Mouse (Mus musculus) induced T-regulatory cell, adult 2 months (primary cell): Measurements from ENCODE around the gene Nxpe4.
"Not testable (repeated sequence)": the region's sequence is repeated elsewhere in the genome, so short reads cannot be mapped to it uniquely, and the experiment has no call there.

Source experiments
- DNase-seq: peaks from one replicate; pipeline ENCODE4 v3.0.0-alpha.2; 2012; ENCODE audit warnings: low read depth

Gene Nxpe4

DNA sequence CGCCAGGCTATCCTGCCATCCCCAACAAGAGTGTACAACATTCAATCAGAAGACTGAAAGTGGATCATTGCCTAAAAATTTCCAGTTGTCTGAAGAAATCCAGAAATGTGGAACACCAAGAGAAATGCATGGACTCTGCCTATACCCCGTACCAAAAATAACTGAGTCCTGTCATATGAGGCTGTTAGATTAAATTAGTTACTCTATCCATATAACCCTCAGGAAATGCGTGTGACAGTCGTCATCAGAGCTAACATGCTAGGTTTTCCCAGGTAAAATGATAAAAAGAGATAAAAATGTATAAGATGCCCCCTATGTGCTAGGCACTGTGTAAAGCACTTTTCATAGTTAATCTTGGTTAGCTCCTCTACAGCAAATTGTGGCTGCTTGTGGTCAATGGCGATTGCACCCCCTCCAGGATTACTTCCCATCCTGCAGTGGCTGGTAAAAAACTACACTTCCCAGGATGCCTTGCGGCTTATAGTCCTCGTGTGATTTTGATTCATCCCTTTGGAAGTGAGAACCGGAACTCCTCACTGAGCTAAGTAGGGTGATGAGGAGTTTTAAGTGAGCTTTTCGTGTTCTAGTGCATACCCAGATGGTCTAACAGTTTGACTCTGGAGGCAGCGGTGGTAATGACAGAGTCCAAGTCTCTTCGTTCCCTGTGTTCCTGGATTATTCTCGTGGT is at the start of gene Nxpe4:
TSS of gene Nxpe4 (plus strand) at position 519 of the 688 bp plus-strand sequence.
- DNase-seq = no peak

DNA sequence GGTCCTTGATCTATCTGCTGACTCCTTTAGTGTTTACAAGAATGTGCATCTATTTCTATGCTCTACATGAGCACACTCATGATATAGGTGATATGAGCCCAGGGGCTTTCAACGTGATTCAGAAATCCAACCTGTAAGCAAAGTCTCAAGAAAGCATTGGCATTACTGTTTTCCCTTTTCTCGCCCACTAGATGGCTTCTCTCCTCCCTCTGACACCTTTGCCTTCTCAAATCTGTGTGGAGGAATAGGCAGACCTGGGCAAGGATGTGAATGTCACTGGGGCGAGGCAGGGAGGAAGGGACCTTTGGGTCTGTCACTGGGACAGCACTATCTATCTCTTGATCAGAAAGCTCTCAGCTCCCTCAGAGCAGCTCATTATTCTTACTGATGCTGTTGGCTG is 35.0 kb upstream of the Nxpe4 start:
- no peak for DNase-seq

DNA sequence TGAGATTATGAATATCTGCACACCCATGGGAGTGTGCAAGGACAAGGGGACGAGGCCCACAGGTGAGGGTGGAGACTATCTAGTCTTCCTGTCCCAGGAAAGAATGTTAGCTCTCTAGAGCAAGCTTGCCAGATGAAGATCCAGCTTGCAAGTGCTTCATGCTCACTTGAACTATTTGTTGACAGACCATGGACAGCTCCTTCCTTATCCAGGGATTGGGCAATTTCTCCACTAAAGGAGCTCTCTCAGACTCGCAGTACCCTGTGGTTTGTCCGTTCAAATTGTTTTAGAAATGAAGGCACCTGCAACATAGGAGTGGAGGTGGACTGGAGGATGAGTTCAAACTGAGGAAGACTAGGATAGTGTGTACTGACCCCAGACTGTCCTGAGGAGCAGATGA is 24.3 kb upstream of the Nxpe4 start:
- DNase-seq = no peak

DNA sequence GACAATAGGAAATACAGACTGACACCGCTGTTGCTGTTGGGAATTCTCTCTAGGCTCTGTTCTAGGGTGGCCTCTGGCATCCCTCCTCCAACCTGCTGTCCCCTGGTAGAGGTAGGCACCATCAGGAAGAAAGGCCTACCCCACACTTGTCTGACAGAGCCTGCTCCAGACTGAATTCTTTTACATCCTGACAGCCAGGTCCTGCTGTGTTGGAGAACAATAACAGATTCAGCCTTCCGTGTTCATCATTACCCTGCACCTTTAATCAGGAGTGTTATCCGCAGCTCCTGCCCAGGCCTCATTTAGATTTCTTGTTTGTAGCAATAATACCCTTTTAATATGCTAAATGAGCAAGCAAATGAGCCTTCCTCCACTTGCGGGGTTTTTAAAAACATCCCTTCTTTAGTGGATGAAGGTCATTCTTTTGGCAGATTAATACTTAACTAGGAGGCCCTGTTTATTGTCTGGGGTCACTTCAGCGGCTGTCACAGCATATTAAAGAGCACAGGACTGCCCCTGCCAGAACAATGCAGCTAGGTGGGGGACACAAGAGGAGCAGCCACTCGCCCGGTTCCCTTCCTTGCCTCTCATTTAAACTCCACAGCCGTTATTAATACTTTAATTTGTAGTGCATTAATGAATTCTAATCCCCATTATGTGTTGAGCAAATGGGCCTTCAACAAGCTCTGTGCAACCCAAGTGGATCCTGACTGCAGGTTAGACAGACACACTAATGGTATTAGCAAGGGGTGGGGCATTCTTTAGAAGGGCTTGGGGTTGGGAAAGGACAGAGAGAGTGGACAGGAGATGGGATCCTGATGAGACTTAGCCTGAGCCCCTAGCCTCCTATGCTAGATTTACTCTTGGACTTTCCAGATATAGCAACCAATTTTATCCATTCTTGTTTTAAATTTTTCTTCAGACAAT is 21.1 kb upstream of the Nxpe4 start:
- DNase-seq = no peak

GRCm38 (mm10) chr9:48142646-48143045 is 19.2 kb upstream of the Nxpe4 start:
- DNase-seq = no peak

DNA sequence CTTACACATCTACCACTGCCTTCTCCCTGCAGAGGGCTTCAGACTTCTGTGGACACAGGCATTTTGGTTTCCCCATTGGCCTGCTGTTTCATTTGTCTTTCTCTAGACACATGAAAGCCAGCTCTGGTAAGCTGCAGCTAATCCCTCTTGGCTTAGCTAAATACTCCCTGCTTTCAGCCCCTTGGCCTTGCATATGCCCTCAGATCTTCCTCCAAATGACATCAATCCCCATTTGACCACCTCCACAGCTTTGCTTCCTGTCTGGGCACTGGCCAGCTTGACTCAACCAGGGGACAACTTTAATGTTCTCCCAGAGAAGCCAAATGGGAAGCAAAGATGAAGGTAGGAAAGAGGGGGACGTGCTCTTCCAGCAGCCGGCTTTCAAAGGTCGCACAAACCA is 15.1 kb upstream of the Nxpe4 start:
- no peak for DNase-seq

- DNase-seq = not testable (repeated sequence)
Observed at GRCm38 (mm10) chr9:48166531-48166930, 4.7 kb downstream of the Nxpe4 start.

- DNase-seq = peak; percentile 19
Observed at GRCm38 (mm10) chr9:48176764-48177163, 14.9 kb downstream of the Nxpe4 start.

- DNase-seq = no peak
Observed at GRCm38 (mm10) chr9:48181300-48181699, 19.5 kb downstream of the Nxpe4 start.

- no peak for DNase-seq
Observed at GRCm38 (mm10) chr9:48182718-48183414, 21.0 kb downstream of the Nxpe4 start.

DNA sequence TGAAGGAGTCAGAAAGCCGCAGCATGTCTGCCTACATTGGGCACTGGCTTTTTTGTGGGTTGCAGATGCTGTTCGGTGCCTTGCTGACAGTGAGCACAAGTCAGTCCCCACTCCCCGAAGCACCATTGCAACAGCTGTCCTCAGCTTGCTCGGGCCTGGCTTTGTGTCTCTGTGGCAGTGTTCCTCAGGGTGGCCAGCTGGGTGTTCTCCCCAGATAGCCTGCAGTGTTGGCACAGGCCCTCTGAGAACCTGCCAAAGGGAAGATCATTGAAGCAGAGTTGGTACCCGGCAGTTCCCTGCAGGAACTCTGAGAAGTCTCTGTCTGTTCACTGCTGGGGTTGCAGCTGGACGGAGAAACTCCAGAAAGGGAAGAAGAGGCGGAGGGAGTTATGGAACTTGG is 22.5 kb downstream of the Nxpe4 start:
- DNase-seq = no peak

DNA sequence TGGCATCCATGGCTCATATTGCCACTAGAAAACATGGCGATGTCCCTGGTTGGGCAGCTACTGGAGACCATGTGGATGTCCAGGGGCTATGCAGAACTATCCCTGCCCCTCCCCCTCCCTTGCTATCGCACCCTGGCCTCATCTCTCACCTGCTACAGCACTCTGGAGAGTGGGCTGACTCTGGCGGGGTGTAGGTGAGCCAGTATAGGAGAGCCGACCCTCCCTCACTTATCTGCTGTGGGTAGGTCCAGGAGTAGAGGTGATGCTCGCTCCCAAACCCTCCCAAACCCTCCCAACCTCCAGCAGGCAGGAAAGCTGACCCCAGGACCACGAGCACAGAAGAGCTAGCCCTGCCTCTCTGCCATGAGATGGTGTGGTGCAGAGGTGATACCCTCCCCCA is 27.0 kb downstream of the Nxpe4 start:
- no peak for DNase-seq

DNA sequence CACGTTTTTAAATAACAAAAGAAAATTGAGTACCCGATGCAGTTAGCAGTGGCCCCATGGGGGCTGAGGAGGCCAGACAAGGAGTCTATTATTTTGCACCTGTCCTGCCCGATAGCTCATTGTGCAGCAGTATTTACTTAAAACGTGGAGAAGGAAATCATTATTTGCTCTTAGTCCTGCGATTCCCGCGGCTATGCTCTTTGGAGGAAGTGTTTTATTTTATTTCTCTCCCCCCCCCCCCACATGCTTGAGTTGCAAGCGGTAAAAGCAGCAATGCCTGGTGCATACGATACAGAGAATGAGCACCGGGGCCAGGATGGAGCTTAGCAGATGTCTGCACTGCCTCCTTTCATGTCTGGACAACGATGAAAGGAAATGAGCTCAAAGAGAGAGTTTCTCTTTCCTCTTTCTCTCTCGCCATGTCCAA is 35.6 kb downstream of the Nxpe4 start:
- no peak for DNase-seq

GRCm38 (mm10) chr9:48210970-48211369 is 49.1 kb downstream of the Nxpe4 start:
- DNase-seq = no peak

DNA sequence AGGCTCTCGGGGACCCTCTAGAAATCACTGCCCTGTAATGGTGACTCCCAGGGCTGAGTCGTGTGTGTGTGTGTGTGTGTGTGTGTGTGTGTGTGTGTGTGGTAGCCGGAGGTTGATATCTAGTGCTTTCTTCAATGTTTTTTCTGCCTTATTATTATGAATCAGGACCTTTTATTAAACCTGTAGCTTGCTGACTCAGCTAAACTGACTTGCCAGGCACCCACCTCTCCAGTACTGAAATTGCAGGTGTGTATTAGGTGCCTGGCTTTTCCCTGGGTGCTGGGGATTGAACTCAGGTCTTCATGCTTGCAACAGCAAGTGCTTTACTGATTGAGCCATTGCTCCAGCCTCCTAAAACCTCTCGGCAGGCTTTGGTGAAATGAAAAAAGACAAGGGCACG is 50.1 kb downstream of the Nxpe4 start:
- DNase-seq = no peak

- DNase-seq = no peak
Observed at GRCm38 (mm10) chr9:48214751-48215150, 52.9 kb downstream of the Nxpe4 start.

- no peak for DNase-seq
Observed at GRCm38 (mm10) chr9:48216091-48217001, 54.5 kb downstream of the Nxpe4 start.

GRCm38 (mm10) chr9:48230706-48231105 is 68.9 kb downstream of the Nxpe4 start:
- no peak for DNase-seq

DNA sequence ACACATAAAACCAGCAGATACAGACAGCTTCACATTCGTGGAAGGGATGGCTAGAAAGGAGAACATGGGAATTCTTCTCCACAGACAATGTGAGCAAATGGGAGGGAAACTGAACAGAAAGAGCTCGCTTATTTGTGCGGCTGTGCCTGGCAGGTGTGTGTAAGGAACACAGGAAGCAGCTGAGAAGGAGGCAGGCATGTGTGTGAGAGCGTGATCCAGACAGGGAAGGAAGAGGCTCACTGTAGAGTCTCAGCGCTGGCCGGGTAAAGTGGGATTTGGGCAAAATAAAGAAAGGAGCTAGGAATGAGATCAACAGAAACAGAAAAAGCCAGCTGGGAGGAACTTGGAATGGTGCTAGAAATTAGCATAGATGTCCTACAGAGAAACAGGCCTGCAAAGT is 74.6 kb downstream of the Nxpe4 start:
- DNase-seq = no peak

- peak; percentile 43 for DNase-seq
Observed at GRCm38 (mm10) chr9:48238153-48238755, 76.4 kb downstream of the Nxpe4 start.

GRCm38 (mm10) chr9:48239461-48239860 is 77.6 kb downstream of the Nxpe4 start:
- no peak for DNase-seq
